Mouse (Mus musculus) C2C12 (cell line): ENCODE results near the gene Tpmt.

ENCODE experiments used
- CEBPB ChIP-seq: IDR thresholded peaks from one replicate; pipeline ENCODE4 v1.6.1; 2011; ENCODE audit warnings: low read depth, mild to moderate bottlenecking, control low read depth, moderate library complexity
- CTCF ChIP-seq: IDR thresholded peaks from one replicate; pipeline ENCODE4 v1.5.1; 2011; ENCODE audit not compliant: control insufficient read depth, insufficient read depth, insufficient read length
- FOSL1 ChIP-seq: IDR thresholded peaks from one replicate; pipeline ENCODE4 v1.8.0; 2011; ENCODE audit warnings: mild to moderate bottlenecking, low read length; ENCODE audit not compliant: poor library complexity, insufficient read depth, severe bottlenecking
- MAX ChIP-seq: IDR thresholded peaks from one replicate; pipeline ENCODE4 v1.6.1; 2011; ENCODE audit warnings: mild to moderate bottlenecking, control low read depth
- MYOD1 ChIP-seq: IDR thresholded peaks from one replicate; pipeline ENCODE4 v1.6.1; 2011; ENCODE audit warnings: low read depth; ENCODE audit not compliant: control insufficient read depth, insufficient read length
- MYOG ChIP-seq: IDR thresholded peaks from one replicate; pipeline ENCODE4 v1.6.1; 2011; ENCODE audit not compliant: control insufficient read depth, insufficient read length; ENCODE audit errors: extremely low read depth
- USF1 ChIP-seq: IDR thresholded peaks from one replicate; pipeline ENCODE4 v1.6.1; 2011; ENCODE audit warnings: low read depth, mild to moderate bottlenecking, control low read depth, moderate library complexity

DNA sequence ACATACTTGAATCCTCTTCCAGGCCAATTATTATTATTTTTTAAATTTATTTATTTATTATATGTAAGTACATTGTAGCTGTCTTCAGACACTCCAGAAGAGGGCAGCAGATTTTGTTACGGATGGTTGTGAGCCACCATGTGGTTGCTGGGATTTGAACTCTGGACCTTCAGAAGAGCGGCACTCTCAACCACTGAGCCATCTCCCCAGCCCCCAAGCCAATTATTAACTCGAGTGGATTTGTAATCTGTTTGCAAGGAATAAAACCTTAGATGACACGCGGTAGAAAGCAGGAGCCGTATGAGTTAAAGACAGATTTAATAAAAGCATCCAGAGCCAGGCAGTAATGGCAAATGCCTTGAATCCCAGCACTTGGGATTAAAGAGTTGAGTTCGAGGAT is 24.8 kb downstream of the Tpmt start:
- TF ChIP-seq CTCF: no peak
- TF ChIP-seq MYOG: no peak
- no peak for TF ChIP-seq CEBPB
- no peak for TF ChIP-seq MAX
- no peak for TF ChIP-seq USF1
- no peak for TF ChIP-seq FOSL1
- no peak for TF ChIP-seq MYOD1
